Mouse (Mus musculus) forebrain, embryonic 13.5 days (tissue): Measurements from ENCODE around the gene Fli1. TPM values are rescaled to one million over a fixed set of nuclear protein-coding genes. Genes with fewer than 3 reads are reported as not detected.
A peak's percentile ranks its signal among the peaks of the same experiment; 100 is the strongest.

Experiments
- ATAC-seq: fragments of 200-750 bp; cut with Nextera tagmentation; 2 replicates; pipeline ENCODE4 v1.8.0; 2017
- H3K27ac ChIP-seq: fragments of 300-500 bp; sonication (generic); 2 replicates; pipeline ENCODE4 v1.5.1; 2015; ENCODE audit warnings: inconsistent platforms, mild to moderate bottlenecking, moderate library complexity
- H3K27me3 ChIP-seq: fragments of 300-500 bp; sonication (generic); 2 replicates; pipeline ENCODE4 v1.6.1; 2015; ENCODE audit warnings: mild to moderate bottlenecking, inconsistent platforms
- H3K36me3 ChIP-seq: fragments of 300-500 bp; sonication (generic); 2 replicates; pipeline ENCODE4 v1.6.1; 2015; ENCODE audit warnings: mild to moderate bottlenecking, inconsistent platforms; ENCODE audit not compliant: poor library complexity, severe bottlenecking
- H3K4me1 ChIP-seq: fragments of 300-500 bp; sonication (generic); 2 replicates; pipeline ENCODE4 v1.6.1; 2015; ENCODE audit warnings: inconsistent platforms
- H3K4me2 ChIP-seq: fragments of 300-500 bp; sonication (generic); 2 replicates; pipeline ENCODE4 v1.6.1; 2015; ENCODE audit warnings: inconsistent platforms, mild to moderate bottlenecking, moderate library complexity
- H3K4me3 ChIP-seq: fragments of 300-500 bp; sonication (generic); 2 replicates; pipeline ENCODE4 v1.5.1; 2015; ENCODE audit warnings: mild to moderate bottlenecking, inconsistent platforms
- H3K9ac ChIP-seq: fragments of 300-500 bp; sonication (generic); 2 replicates; pipeline ENCODE4 v1.6.1; 2015; ENCODE audit warnings: mild to moderate bottlenecking, inconsistent platforms
- H3K9me3 ChIP-seq: fragments of 300-500 bp; sonication (generic); replicated peaks from 2 replicates; pipeline ENCODE4 v1.6.1; 2016; ENCODE audit warnings: inconsistent platforms
- WGBS: fragments of 180-500 bp; shearing (Covaris S2); methylation state at CpG from one replicate; pipeline ENCODE4 v1.1.7; 2015; 5-methylcytosine and 5-hydroxymethylcytosine counted together
- polyA plus RNA-seq: library from polyadenylated mRNA; unstranded; fragments of >200 nt; fragmentation: Nextera tagmentation; extraction: Ambion mirVana; gene quantifications from 2 replicates; pipeline ENCODE4 v1.2.1, GENCODE M21; 2015

Gene Fli1
- polyA plus RNA-seq, 1 experiment from 2014 or later = 7.0 TPM

GRCm38 (mm10) chr9:32472346-32472745 lies 70.3 kb downstream of the Fli1 start:
- no peak for ATAC-seq
- H3K9me3 ChIP-seq = no peaks in the 10 kb centered on the region
- 92% methylated on average over 3 of the region's 3 CpGs for WGBS

GRCm38 (mm10) chr9:32469123-32469751 lies 73.4 kb downstream of the Fli1 start:
- no peak overlapping the region for H3K27ac ChIP-seq
- no peak overlapping the region for H3K4me3 ChIP-seq
- no peaks in the 10 kb centered on the region for H3K27me3 ChIP-seq
- peaks cover 12% of the 10 kb centered on the region for H3K4me1 ChIP-seq
- H3K4me2 ChIP-seq = no peak overlapping the region
- H3K9me3 ChIP-seq = no peaks in the 10 kb centered on the region
- no peak overlapping the region for H3K9ac ChIP-seq
- no peaks in the 10 kb centered on the region for H3K36me3 ChIP-seq
- WGBS = 26% methylated on average over 8 of the region's 8 CpGs
- peak; percentile 45; the same call in 1 of the 2 replicates for ATAC-seq

More at GRCm38 (mm10) chr9:32472346-32472745, 70.3 kb downstream of the Fli1 start:
- Histone ChIP-seq H3K36me3 (no peaks in the 10 kb centered on the region), H3K4me3 (no peak overlapping the region), H3K4me2 (no peak overlapping the region), H3K27me3 (no peaks in the 10 kb centered on the region), H3K9ac (no peak overlapping the region), H3K27ac (no peak overlapping the region), H3K4me1 (peaks cover 12% of the 10 kb centered on the region)

- H3K4me2 ChIP-seq = no peak overlapping the region
- no peak overlapping the region for H3K9ac ChIP-seq
- ATAC-seq = no peak
- no peaks in the 10 kb centered on the region for H3K9me3 ChIP-seq
- WGBS = 52% methylated on average over 1 of the region's 1 CpGs
- H3K4me1 ChIP-seq = peaks cover 12% of the 10 kb centered on the region
- no peaks in the 10 kb centered on the region for H3K27me3 ChIP-seq
- no peaks in the 10 kb centered on the region for H3K36me3 ChIP-seq
- H3K4me3 ChIP-seq = no peak overlapping the region
- no peak overlapping the region for H3K27ac ChIP-seq
Observed at GRCm38 (mm10) chr9:32468313-32468712, 74.3 kb downstream of the Fli1 start.

- H3K27me3 ChIP-seq = no peaks in the 10 kb centered on the region
- no peaks in the 10 kb centered on the region for H3K36me3 ChIP-seq
- no peak overlapping the region for H3K9ac ChIP-seq
- peaks cover 12% of the 10 kb centered on the region for H3K4me1 ChIP-seq
- H3K4me2 ChIP-seq = no peak overlapping the region
- H3K27ac ChIP-seq = no peak overlapping the region
- 86% methylated on average over 8 of the region's 8 CpGs for WGBS
- no peak overlapping the region for H3K4me3 ChIP-seq
- no peaks in the 10 kb centered on the region for H3K9me3 ChIP-seq
- ATAC-seq = no peak
Observed at GRCm38 (mm10) chr9:32467443-32467842, 75.2 kb downstream of the Fli1 start.

GRCm38 (mm10) chr9:32466861-32467260 lies 75.8 kb downstream of the Fli1 start:
- H3K9ac ChIP-seq = no peak overlapping the region
- no peaks in the 10 kb centered on the region for H3K36me3 ChIP-seq
- no peak for ATAC-seq
- H3K4me1 ChIP-seq = peaks cover 12% of the 10 kb centered on the region
- no peak overlapping the region for H3K4me3 ChIP-seq
- no peak overlapping the region for H3K4me2 ChIP-seq
- H3K27me3 ChIP-seq = no peaks in the 10 kb centered on the region
- no peak overlapping the region for H3K27ac ChIP-seq
- 72% methylated on average over 8 of the region's 8 CpGs for WGBS
- H3K9me3 ChIP-seq = no peaks in the 10 kb centered on the region

- Histone ChIP-seq H3K27ac (no peak overlapping the region), H3K27me3 (no peaks in the 10 kb centered on the region), H3K4me3 (no peak overlapping the region), H3K4me1 (no peaks in the 10 kb centered on the region), H3K9ac (no peak overlapping the region), H3K9me3 (no peaks in the 10 kb centered on the region), H3K4me2 (no peak overlapping the region), H3K36me3 (no peaks in the 10 kb centered on the region)
- ATAC-seq = no peak
- WGBS = 80% methylated on average over 3 of the region's 3 CpGs
Observed at GRCm38 (mm10) chr9:32456707-32457106, 86.0 kb downstream of the Fli1 start.

- H3K4me3 ChIP-seq = no peak overlapping the region
- 0% methylated on average over 7 of the region's 7 CpGs for WGBS
- H3K4me1 ChIP-seq = peaks cover 9% of the 10 kb centered on the region; the same call in 1 of the 2 replicates
- H3K27me3 ChIP-seq = no peaks in the 10 kb centered on the region
- ATAC-seq = peak; percentile 55; the same call in 1 of the 2 replicates
- no peaks in the 10 kb centered on the region for H3K9me3 ChIP-seq
- H3K4me2 ChIP-seq = no peak overlapping the region
- no peak overlapping the region for H3K9ac ChIP-seq
- no peak overlapping the region for H3K27ac ChIP-seq
- no peaks in the 10 kb centered on the region for H3K36me3 ChIP-seq
Observed at GRCm38 (mm10) chr9:32450161-32450560, 92.5 kb downstream of the Fli1 start.

GRCm38 (mm10) chr9:32448766-32449165 lies 93.9 kb downstream of the Fli1 start:
- H3K36me3 ChIP-seq = no peaks in the 10 kb centered on the region
- no peak for ATAC-seq
- WGBS = 80% methylated on average over 5 of the region's 5 CpGs
- no peak overlapping the region for H3K4me3 ChIP-seq
- H3K4me2 ChIP-seq = no peak overlapping the region
- peaks cover 9% of the 10 kb centered on the region; the same call in 1 of the 2 replicates for H3K4me1 ChIP-seq
- no peaks in the 10 kb centered on the region for H3K27me3 ChIP-seq
- no peak overlapping the region for H3K9ac ChIP-seq
- no peaks in the 10 kb centered on the region for H3K9me3 ChIP-seq
- H3K27ac ChIP-seq = no peak overlapping the region

- H3K36me3 ChIP-seq = no peaks in the 10 kb centered on the region
- no peaks in the 10 kb centered on the region for H3K9me3 ChIP-seq
- 63% methylated on average over 3 of the region's 3 CpGs for WGBS
- no peak overlapping the region for H3K4me2 ChIP-seq
- ATAC-seq = no peak
- no peak overlapping the region for H3K4me3 ChIP-seq
- no peak overlapping the region for H3K27ac ChIP-seq
- H3K4me1 ChIP-seq = peaks cover 9% of the 10 kb centered on the region; the same call in 1 of the 2 replicates
- H3K9ac ChIP-seq = no peak overlapping the region
- no peaks in the 10 kb centered on the region for H3K27me3 ChIP-seq
Observed at GRCm38 (mm10) chr9:32445789-32446188, 96.9 kb downstream of the Fli1 start.

- 78% methylated on average over 6 of the region's 6 CpGs for whole genome bisulfite sequencing
Observed at GRCm38 (mm10) chr9:32444453-32445201, 98.0 kb downstream of the Fli1 start.

GRCm38 (mm10) chr9:32443817-32444216 lies 98.8 kb downstream of the Fli1 start:
- Histone ChIP-seq H3K4me2 (no peak overlapping the region), H3K9me3 (no peaks in the 10 kb centered on the region), H3K27me3 (no peaks in the 10 kb centered on the region), H3K9ac (no peak overlapping the region), H3K4me1 (no peaks in the 10 kb centered on the region), H3K27ac (no peak overlapping the region), H3K36me3 (no peaks in the 10 kb centered on the region), H3K4me3 (no peak overlapping the region)
- 57% methylated on average over 6 of the region's 6 CpGs for whole genome bisulfite sequencing
- ATAC-seq = no peak

More at GRCm38 (mm10) chr9:32444453-32445201, 98.0 kb downstream of the Fli1 start:
- no peaks in the 10 kb centered on the region for H3K4me1 ChIP-seq
- no peaks in the 10 kb centered on the region for H3K9me3 ChIP-seq
- no peaks in the 10 kb centered on the region for H3K36me3 ChIP-seq
- no peaks in the 10 kb centered on the region for H3K27me3 ChIP-seq
- H3K4me3 ChIP-seq = no peak overlapping the region
- ATAC-seq = no peak
- no peak overlapping the region for H3K9ac ChIP-seq
- H3K4me2 ChIP-seq = no peak overlapping the region
- no peak overlapping the region for H3K27ac ChIP-seq

GRCm38 (mm10) chr9:32443115-32443514 lies 99.5 kb downstream of the Fli1 start:
- 73% methylated on average over 3 of the region's 3 CpGs for WGBS
- Histone ChIP-seq H3K4me2 (no peak overlapping the region), H3K36me3 (no peaks in the 10 kb centered on the region), H3K9ac (no peak overlapping the region), H3K27me3 (no peaks in the 10 kb centered on the region), H3K9me3 (no peaks in the 10 kb centered on the region), H3K27ac (no peak overlapping the region), H3K4me3 (no peak overlapping the region), H3K4me1 (no peaks in the 10 kb centered on the region)
- ATAC-seq = no peak
